Mouse (Mus musculus) heart, postnatal 0 days (tissue): ENCODE measurements around the gene Gm9887. TPM values are rescaled to one million over a fixed set of nuclear protein-coding genes. Genes with fewer than 3 reads are reported as not detected.
A peak's percentile ranks its signal among the peaks of the same experiment; 100 is the strongest.

ENCODE experiments used
- ATAC-seq: fragments of 200-750 bp; cut with Nextera tagmentation; 2 replicates; pipeline ENCODE4 v1.8.0; 2017; ENCODE audit warnings: low read depth, moderate number of reproducible peaks, moderate library complexity; ENCODE audit not compliant: insufficient read depth
- DNase-seq: peaks from one replicate; pipeline ENCODE4 v3.0.0-alpha.2; 2016; ENCODE audit warnings: low spot score
- H3K27ac ChIP-seq: fragments of 300-500 bp; sonication (generic); 2 replicates; pipeline ENCODE4 v1.5.1; 2014; ENCODE audit warnings: low read depth, mild to moderate bottlenecking
- H3K27me3 ChIP-seq: fragments of 300-500 bp; sonication (generic); 2 replicates; pipeline ENCODE4 v1.6.1; 2014; ENCODE audit warnings: low read length, mixed read lengths; ENCODE audit not compliant: control insufficient read depth, insufficient read depth
- H3K36me3 ChIP-seq: fragments of 300-500 bp; sonication (generic); replicated peaks from 2 replicates; pipeline ENCODE4 v1.6.1; 2014; ENCODE audit warnings: low read length, mixed read lengths; ENCODE audit not compliant: control insufficient read depth, insufficient read depth
- H3K4me1 ChIP-seq: fragments of 300-500 bp; sonication (generic); 2 replicates; pipeline ENCODE4 v1.6.1; 2014; ENCODE audit warnings: antibody characterized with exemption; ENCODE audit not compliant: control insufficient read depth, insufficient read depth
- H3K4me2 ChIP-seq: fragments of 300-500 bp; sonication (generic); 2 replicates; pipeline ENCODE4 v1.6.1; 2014; ENCODE audit warnings: low read depth, mild to moderate bottlenecking, low read length, moderate library complexity
- H3K4me3 ChIP-seq: fragments of 300-500 bp; sonication (generic); 2 replicates; pipeline ENCODE4 v1.5.1; 2014; ENCODE audit warnings: low read depth, low read length
- H3K9ac ChIP-seq: fragments of 300-500 bp; sonication (generic); replicated peaks from 2 replicates; pipeline ENCODE4 v1.6.1; 2014; ENCODE audit warnings: low read depth, low read length, mixed read lengths
- H3K9me3 ChIP-seq: fragments of 300-500 bp; sonication (generic); replicated peaks from 2 replicates; pipeline ENCODE4 v1.6.1; 2016; ENCODE audit warnings: low read length; ENCODE audit not compliant: control insufficient read depth
- CTCF ChIP-seq: IDR thresholded peaks from 2 replicates; pipeline ENCODE4 v1.5.1; 2016; ENCODE audit warnings: antibody characterized with exemption, control low read depth, low read depth
- EP300 ChIP-seq: IDR thresholded peaks from 2 replicates; pipeline ENCODE4 v1.6.1; 2016; ENCODE audit warnings: antibody characterized with exemption, low read depth
- WGBS: fragments of 180-500 bp; shearing (Covaris S2); extraction: QIAGEN DNeasy Blood & Tissue Kit; methylation state at CpG from one replicate; pipeline ENCODE4 v1.1.7; 2014; 5-methylcytosine and 5-hydroxymethylcytosine counted together
- polyA plus RNA-seq: library from polyadenylated mRNA; unstranded; fragments of >200 nt; fragmentation: Nextera tagmentation; extraction: Ambion mirVana; gene quantifications from 2 replicates; pipeline ENCODE4 v1.2.1, GENCODE M21; 2015
- total RNA-seq: library from RNA; depleted of rRNA; stranded (reverse); fragments of >200 nt; gene quantifications from 2 replicates; pipeline ENCODE4 v1.2.3, GENCODE M21; 2014; ENCODE audit warnings: low replicate concordance

Gm9887 gene
- total and polyA plus RNA-seq, 2 experiments from 2014 or later: 1.9 TPM; not detected in 1

DNA sequence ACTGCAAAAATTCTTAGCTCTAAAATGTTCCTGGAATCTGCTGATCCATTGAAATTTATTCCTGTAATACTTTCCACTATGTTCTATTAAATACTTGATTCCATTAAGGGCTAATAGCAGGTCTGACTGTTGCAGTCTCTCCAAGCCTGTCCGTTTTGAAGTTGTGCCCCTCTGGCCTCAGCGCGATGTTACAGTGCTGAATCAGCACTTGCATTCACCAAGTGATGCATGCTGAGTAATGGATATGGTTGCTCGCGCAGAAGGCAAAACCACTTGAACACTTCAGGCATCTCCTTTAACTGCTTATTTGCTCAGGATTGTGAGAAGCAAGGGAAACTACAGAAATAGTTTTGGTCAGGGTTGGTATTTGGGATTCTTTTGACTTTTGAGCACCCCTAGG lies 38.5 kb upstream of the Gm9887 start:
- ATAC-seq: no peak
- Histone ChIP-seq H3K4me1 (no peaks in the 10 kb centered on the region), H3K9me3 (no peaks in the 10 kb centered on the region), H3K36me3 (no peaks in the 10 kb centered on the region), H3K27me3 (no peaks in the 10 kb centered on the region), H3K9ac (no peak overlapping the region), H3K4me3 (no peak overlapping the region), H3K4me2 (no peak overlapping the region), H3K27ac (no peak overlapping the region)
- TF ChIP-seq EP300 (no peak), CTCF (no peak)
- no peak for DNase-seq
- 62% methylated on average over 5 of the region's 5 CpGs for WGBS

DNA sequence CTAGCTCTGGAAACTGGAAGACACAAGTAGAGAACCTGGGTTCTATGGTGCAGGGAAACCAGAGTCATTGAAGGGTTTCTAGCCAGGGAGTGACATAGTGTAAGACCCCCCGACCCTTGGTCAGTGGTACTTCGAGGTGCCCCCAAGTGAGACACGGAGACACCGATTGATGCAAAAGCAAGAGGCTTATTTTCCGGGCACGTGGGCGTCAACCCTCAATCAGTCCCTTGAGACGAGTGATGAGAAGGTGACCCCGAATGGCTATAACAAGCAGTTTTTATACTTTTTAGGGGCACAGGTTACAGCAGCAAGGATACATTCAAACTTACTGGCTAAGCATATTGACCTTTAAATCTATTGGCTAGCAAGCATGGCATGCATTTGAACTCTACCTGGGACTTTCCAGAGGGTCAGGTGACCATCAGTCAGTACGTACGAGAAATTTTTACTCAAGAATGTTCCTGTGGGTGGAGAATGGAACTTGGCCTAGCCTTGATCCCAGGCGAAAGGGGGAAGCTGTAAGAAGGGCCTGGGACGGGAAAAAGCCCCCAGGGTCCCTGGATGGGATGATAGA lies 30.4 kb upstream of the Gm9887 start:
- 90% methylated on average over 13 of the region's 13 CpGs for WGBS
- H3K27ac ChIP-seq: no peak overlapping the region

DNA sequence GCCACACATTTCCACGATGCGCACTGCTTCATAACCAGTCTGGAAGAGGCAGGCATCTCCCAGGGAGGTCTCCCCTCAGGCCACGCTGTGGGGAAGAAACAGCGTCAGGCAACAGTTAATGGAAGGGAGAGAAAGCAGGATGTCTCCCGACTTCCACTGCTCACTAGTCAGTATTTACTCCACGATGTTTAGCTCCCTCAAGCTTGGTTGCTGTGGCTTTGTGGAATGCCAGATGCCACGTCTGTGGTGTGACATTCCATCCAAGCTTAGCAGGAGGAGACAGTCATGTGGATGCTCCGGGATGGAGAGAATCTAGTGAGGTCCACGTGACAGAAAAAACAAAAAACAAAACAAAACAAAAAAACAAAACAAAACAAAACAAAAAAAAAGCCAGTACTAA lies 29.8 kb upstream of the Gm9887 start:
- ATAC-seq (peak; percentile 47; the same call in 1 of the 2 replicates), DNase-seq (peak; percentile 42)
- no peak overlapping the region for H3K4me2 ChIP-seq
- H3K27me3 ChIP-seq: no peaks in the 10 kb centered on the region
- H3K4me3 ChIP-seq: no peak overlapping the region
- WGBS: 42% methylated on average over 9 of the region's 9 CpGs
- H3K4me1 ChIP-seq: no peaks in the 10 kb centered on the region; the same call in 1 of the 2 replicates
- no peak overlapping the region for H3K9ac ChIP-seq
- no peak for TF ChIP-seq EP300
- no peaks in the 10 kb centered on the region for H3K36me3 ChIP-seq
- no peaks in the 10 kb centered on the region for H3K9me3 ChIP-seq
- no peak overlapping the region for H3K27ac ChIP-seq

More for the DNA sequence above, 30.4 kb upstream of the Gm9887 start:
- DNase-seq (no peak), ATAC-seq (no peak)
- Histone ChIP-seq H3K27me3 (no peaks in the 10 kb centered on the region), H3K4me2 (no peak overlapping the region), H3K9me3 (no peaks in the 10 kb centered on the region), H3K4me1 (no peaks in the 10 kb centered on the region; the same call in 1 of the 2 replicates), H3K36me3 (no peaks in the 10 kb centered on the region), H3K9ac (no peak overlapping the region), H3K4me3 (no peak overlapping the region)
- no peak for TF ChIP-seq CTCF
- TF ChIP-seq EP300: no peak

DNA sequence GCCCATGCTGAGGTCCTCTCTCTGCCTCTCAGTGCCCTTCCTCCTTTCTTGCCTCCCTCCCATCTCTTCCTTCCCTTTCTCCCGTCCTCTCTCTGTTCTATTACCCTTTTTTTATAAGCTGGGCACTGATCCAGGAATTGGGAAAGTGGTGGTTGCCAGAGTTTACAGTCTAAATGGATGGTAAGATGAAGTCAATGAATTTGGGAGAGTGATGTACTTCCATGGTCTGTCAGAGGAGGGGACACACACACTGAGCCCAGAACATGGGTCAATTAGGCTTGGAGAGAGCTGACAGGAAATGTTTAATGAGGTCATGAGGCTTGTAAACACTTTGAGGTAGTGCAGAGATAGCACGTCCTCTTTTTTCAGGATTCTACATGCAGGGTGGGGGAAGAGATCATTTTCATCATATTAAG lies 28.6 kb upstream of the Gm9887 start:
- Histone ChIP-seq H3K9ac (no peak overlapping the region), H3K4me1 (no peaks in the 10 kb centered on the region; the same call in 1 of the 2 replicates), H3K9me3 (no peaks in the 10 kb centered on the region), H3K27ac (no peak overlapping the region), H3K4me2 (no peak overlapping the region), H3K4me3 (no peak overlapping the region), H3K36me3 (no peaks in the 10 kb centered on the region), H3K27me3 (no peaks in the 10 kb centered on the region)
- ATAC-seq (no peak), DNase-seq (no peak)
- 26% methylated on average over 2 of the region's 2 CpGs for WGBS
- TF ChIP-seq EP300: no peak
- TF ChIP-seq CTCF: no peak

DNA sequence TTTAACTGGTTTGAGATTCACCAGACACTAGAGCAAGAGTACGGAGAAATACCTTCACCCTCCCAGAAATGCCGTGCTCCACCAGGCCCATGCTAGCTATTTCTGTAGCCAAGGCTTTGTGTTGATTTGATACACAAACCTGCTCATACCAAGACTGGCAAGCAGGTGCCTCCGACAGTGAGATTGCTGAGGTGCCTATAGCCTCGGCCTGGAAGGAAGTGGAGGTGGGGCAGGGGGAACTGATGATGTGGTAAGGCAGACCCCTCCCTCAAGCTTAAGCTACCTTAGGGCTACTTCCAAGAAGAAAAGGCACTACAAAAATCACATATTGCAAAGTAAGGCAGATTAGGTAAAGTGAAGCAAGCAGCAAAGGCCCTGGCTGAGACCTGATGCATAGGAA lies 28.1 kb upstream of the Gm9887 start:
- H3K4me1 ChIP-seq: no peaks in the 10 kb centered on the region; the same call in 1 of the 2 replicates
- TF ChIP-seq EP300: no peak
- no peak for TF ChIP-seq CTCF
- no peak overlapping the region for H3K9ac ChIP-seq
- no peak for DNase-seq
- ATAC-seq: no peak
- no peaks in the 10 kb centered on the region for H3K9me3 ChIP-seq
- no peak overlapping the region for H3K27ac ChIP-seq
- no peak overlapping the region for H3K4me2 ChIP-seq
- H3K36me3 ChIP-seq: no peaks in the 10 kb centered on the region
- no peaks in the 10 kb centered on the region for H3K27me3 ChIP-seq
- H3K4me3 ChIP-seq: no peak overlapping the region
- WGBS: 74% methylated on average over 4 of the region's 4 CpGs

DNA sequence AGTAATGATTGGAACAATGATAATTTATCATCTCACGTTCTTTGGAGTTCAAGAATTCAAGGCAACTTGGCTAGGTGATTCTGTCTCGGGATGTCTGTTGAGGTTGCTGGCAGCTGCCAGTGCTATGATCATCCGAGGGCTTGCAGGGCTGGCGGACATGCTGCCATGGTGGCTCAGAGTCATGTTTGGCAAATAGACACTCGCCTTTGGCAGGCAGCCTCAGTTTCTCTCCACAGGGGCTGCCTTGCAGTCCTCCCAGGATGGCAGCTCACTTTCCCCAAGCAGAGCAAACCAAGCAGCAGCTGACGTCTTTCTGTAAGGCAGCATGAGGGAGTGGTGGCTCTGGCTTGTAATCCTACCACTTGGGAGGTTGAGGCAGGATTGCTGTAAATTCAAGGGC lies 22.2 kb upstream of the Gm9887 start:
- Histone ChIP-seq H3K9ac (no peak overlapping the region), H3K9me3 (no peaks in the 10 kb centered on the region), H3K27me3 (no peaks in the 10 kb centered on the region), H3K27ac (no peak overlapping the region), H3K4me2 (no peak overlapping the region), H3K36me3 (no peaks in the 10 kb centered on the region), H3K4me1 (no peaks in the 10 kb centered on the region), H3K4me3 (no peak overlapping the region)
- DNase-seq (no peak), ATAC-seq (no peak)
- 79% methylated on average over 6 of the region's 6 CpGs for WGBS
- TF ChIP-seq EP300 (no peak), CTCF (no peak)
